Mouse (Mus musculus) mouse trophoblast stem cell (cell line): Measurements from ENCODE around the gene Cyp1a1.

Experiments used
- in situ Hi-C, 2 experiments: fragments of 300-500 bp; cut with MseI, MboI; formaldehyde crosslinking; loops; 2 replicates in 1 of 2; 3 replicates in 1 of 2; pipeline ENCODE4 v1.15.1; 2025

The Cyp1a1 gene

DNA sequence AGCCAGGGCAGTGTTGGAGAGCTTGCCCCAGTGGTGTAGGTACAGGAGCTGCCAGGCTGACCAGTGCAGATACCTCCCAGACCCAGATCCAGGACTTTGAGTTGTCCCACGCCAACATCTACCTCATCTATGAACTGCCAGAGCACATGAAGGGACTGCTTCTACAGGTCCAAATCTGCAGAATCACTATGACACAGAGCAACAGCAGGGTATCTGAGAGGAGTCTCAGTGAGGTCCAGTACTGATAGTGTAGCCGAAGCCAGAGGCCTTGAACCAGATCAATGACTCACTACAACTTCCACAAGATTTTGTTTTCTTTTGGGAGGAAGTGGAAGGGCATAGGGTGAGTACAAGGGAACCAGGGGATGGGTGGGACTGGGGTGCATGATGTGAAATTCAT lies at the start of gene Cyp1a1:
Gene Cyp1a1 (plus strand): TSS at position 178 of the 400 bp plus-strand sequence.
- in situ Hi-C loops, result no loop called here

DNA sequence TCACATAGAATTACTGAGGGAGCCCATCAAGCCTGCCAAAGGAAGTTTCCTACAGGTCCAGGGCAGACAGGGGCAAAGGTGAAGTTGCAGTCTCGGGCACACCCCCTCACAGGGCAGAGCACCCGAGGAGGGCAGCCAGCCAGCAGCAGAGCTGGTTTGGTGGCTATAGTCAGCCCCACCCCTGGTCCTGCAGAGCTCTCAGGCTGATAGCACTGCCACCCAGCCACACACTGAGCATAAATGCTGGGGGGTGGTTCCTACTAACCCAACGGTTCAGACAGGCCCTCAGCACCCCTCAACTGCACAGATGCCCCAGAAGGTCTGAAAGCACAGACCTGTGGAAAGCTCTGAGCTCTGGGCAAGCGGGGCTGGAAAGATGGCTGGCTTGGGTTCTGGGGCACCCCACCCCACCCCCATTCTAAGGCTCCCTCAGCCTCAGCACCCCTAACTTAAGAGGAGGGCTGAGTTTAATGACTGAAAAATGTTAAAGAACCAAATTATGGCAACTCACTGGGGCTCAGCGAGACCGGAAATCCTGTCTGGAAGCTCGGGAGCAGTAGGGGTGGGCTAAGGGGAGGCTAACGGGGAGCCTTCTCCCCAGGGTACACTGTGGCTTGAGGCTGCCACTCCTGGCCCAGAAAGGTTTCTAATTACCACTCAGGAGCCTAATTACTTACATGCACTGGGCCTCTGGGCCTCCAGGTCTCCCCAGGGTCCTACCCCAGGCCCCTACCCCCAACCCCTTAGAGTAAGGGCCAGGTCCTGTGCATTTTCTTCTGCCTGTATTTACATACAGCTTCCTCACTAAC lies 48.9 kb upstream of the Cyp1a1 start:
- in situ Hi-C loops, result no loop called here

DNA sequence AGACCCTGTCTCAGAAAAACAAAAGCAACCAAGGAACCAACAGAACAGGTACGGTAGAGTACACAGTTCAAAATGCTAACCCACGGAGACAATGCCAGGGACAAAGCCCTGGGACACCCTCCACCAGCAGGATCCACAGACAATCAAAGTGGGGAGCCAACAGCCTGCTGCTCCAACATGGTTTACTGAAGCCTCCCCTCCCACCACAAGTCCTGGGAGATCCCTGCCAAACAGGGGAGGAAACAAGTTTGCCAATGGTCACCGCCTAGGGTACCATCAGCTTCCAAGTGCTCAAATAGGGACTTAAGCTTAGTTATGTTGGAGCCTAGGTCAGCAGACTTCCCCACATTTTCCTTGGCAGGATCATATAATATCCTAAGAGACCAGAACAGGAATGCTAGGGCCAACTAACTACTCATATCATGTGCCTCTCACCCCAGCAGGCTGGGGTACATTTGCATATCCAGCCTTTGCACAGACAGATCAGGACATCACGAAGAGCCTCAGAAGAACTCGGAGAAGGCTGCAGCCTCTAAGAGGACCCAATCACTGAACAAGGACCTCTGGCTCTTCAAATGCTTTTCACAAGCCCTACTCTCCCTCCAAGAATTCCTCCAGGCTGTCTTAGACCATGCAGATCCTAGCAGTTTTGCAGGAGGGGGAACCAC lies 47.9 kb upstream of the Cyp1a1 start:
- in situ Hi-C loops, result no loop called here

DNA sequence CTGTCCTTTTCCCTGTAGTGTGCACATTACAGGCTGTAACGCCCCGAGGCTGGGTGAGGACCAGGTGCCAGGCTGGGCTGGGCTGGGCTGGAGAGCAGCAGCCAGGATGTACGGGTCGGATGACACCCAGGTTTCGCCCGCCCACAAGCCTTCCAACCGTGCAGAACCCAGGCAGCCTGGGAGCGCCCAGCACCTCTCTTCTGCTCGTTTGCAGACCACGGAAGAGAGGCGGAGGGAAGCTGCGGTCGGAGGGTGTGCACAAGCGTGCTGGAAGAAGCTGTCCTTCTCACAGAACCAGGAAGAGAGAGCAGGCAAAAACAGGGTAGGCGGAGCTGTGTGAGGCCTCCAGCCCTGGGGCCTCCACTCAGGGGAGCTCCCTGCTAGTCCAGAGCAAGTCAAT lies 47.3 kb upstream of the Cyp1a1 start:
- in situ Hi-C loops, result no loop called here

DNA sequence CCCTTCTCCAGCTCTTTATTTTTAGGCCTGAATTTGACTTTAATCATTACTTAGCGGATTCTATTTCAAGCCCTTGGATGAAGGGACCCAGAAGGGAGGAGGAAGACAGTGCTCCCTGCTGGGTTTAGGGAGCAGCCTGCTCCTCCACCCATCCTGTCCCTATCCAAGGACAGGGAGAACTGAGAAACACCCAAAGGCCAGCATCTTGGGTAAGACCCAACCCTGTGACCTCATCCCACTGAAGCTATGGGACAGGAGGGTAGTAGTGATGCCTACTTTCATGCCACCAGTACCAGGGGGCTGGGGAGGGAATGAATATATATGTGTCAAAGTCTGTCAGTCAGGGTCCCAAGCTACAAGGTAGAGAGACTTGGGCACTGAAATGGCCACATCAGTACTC lies 46.7 kb upstream of the Cyp1a1 start:
- in situ Hi-C loops, result no loop called here

DNA sequence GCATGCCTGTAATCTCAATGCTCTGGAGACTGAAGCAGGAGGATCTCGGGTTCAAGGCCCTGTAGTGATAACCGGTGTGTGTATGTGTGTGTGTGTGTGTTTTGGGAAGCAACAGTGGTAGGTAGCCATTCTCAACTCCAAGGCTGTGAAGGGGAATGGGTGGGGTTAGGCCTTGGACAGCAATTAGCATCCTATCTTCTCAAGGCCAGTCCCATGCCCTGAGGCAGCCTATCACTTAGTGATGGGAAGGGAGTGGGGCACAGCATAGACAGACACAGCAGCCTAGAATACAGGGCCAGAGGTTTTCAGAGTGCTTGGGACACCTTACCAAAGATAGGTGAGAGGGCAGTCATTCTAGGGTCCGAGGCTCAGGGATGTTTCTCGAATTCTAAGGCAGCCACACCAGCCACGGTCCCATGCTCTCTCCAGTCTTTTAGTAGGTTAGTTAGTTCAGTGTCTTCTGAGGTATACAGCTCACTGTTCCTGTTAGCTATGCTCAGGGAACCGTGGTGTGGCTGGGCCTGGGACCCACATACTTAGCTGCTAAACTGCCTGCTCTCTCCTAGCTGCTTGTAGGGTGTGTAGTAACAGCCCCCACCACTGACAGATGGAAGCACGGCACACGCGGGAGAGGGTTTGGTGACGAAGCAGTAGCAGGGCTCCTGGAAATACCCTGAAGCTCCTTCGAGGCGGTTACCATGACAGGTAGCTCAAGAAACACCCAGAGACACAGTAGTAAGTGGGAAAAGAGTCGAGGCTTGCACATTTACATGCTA lies 45.8 kb upstream of the Cyp1a1 start:
- in situ Hi-C loops, result no loop called here

DNA sequence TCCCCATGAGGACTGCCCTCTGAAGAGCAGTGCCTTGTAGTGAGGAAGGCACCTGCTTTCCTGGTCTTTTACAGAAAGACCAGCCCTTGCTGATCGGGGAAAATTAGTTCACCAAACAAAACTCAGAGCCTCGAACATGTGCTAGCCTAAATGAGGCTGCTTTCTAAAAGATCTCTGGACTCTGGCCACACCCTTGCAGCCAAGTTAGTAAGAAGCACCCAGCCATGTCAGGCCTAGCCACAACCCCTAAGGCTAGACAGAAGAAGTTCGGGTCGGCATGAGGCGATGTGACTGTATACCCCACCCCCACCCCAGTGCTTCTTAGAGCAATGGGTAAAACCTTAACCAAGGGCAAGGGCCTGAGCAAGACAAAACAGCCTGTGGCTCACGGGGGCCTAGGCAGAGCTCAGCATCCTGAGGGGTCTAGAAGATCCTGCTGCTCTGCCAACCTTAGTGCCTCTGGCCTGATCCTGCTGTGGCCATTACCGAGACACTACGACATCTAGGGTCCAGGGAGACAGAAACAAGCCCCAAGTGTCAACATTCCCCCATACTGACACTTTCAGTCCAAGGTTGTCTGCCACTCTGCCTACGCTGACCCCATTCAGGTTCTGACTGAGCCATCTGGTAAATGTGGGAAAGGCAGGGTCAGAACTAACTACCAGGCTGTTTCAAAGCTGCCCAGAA lies 44.4 kb upstream of the Cyp1a1 start:
- in situ Hi-C loops, result no loop called here

DNA sequence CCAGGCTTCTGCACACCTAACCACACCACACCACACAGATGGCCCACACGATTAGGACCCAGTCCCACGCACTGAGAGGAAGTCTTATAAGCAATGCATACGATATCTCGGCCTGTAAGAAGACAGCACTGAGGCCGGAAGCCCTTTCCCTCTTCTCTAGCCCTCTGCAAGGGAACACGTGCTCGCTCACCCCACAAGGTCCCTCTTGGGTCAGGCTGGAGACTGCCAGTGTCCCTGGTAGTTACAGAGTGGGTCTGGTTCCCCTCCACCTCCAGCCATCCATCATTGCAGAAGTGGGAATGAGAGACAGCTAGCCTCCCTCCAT lies 43.9 kb upstream of the Cyp1a1 start:
- in situ Hi-C loops, result no loop called here

DNA sequence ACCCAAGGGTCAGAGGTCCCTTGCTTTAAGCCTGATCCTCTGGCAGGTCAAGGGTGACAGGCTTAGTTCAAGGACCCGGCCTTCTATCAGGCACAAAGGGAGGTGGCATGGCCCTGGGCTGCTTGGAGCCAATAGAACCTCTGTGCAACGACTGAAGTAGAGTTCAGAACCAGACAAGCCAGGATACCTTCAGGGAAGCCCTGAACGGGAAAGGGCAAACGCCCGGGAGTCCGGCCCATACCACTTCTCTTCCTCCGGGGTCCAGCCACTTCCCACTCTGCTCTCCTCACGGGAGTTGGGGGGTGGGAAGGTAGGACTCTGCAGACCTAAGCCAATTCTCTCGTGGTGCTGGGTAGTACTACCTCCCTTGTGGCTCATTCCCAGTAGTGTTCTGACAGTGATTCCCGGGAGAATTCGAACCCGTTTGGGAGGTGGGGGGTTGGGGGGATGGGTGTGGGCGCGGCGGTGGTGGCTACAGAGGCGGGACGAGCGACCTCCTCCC lies 43.2 kb upstream of the Cyp1a1 start:
- in situ Hi-C loops, result no loop called here

DNA sequence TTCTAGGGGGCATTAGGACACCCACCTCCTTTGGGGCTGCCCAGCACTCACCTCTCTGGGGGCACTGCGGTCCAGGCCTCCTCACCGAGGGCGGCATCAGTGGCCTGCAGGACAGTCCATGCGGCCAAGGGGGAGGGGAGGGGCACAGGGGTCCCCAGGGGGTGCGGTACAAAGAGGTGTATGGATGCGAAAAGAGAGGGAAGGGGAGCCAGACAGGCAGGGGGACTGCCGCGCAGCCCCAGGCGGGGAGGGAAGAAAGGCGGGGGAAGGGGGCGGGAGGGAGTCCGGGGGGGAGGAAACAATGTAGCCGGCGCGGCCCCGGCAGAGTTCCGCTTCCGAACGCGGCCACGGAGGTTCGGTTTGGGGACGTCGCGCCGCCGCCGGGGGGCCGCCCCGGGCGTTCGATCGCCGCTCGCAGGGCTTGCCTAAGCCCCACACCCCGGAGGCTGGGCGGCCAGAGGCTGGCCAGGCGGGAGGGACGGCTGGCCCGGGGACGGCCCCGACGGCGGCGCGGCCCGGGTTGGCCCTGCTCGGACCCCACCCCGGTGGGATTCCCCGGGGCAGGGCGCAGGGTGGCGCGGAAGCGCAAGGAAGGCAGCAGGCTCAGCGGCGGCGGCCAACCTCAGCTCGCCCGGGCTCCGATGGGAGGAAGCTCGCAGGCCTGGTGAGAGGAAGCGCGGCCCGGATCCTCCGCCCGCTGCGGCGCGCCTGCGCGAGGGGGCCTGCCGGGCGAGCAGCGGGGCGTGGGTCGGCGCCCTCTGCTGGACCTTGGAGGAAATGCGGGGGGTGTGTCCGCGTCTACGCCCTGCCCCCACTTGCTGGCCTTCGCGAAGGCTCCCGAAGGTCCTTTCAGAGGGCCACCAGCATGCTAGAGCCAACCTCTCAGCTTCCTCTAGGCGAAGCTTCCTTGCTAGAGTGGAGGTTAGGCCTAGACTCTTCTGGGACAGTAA lies 42.5 kb upstream of the Cyp1a1 start:
- in situ Hi-C loops, result no loop called here

DNA sequence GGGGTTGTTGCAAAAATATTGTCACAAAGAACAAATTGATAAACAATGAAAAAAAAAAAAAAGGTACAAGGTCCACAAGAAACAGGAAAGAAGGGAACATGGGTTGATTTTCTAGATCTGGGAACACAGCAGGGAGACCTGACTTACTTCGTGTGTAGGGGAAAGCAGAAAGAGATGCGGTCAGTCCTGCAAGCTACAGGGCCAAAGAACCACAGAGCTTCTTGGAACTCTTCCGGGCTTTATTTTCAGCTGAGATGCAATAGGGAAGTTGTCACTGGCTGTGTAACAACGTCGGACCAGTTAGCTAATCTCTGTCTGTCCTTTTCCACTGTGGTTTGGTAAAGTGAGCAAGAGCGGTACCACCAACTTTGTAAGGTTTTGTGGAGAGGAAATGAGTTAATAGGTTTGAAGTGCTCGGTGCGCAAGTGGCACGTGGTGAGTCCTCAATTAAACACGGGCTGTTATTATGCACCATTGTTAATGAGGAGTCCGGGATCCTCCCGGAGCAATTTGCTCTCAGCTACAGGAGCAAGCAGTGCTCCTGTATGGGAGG lies 41.1 kb upstream of the Cyp1a1 start:
- in situ Hi-C loops, result no loop called here

DNA sequence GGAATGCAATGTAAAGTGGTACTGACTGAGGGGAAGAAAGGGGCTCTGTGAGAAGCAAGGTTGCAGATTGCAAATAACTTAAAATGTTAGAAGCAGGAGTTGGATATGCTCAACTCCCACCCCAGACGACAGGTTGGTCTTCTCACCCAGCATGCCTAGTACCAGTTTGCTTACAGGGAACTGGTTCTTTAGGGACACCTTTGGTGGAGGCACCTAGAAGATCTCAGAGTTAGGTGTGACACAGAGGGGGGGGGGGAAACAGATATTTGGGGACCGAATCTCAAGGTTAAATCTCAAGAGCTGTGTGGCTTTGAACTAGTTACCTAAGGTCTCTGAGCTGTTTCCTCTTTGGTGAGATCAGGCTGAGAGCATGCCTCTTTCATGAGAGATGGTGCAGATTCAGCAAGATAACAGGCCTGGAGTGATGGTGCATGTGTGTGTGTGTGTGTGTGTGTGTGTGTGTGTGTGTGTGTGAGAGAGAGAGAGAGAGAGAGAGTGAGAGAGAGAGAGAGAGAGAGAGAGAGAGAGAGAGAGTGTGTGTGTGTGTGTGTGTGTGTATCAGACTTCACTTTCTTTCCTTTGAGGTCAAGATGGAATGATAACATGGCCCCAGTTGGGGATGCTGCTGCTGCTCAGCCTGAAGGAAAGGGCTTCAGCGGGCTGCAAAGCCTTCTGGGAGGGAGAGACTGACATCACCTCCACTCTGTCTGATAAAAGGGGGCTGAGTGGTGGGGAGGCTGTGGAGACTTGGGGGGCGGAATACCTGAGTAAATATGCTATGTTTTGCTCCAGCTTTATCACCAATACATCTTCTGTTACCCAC lies 40.2 kb upstream of the Cyp1a1 start:
- in situ Hi-C loops, result no loop called here

DNA sequence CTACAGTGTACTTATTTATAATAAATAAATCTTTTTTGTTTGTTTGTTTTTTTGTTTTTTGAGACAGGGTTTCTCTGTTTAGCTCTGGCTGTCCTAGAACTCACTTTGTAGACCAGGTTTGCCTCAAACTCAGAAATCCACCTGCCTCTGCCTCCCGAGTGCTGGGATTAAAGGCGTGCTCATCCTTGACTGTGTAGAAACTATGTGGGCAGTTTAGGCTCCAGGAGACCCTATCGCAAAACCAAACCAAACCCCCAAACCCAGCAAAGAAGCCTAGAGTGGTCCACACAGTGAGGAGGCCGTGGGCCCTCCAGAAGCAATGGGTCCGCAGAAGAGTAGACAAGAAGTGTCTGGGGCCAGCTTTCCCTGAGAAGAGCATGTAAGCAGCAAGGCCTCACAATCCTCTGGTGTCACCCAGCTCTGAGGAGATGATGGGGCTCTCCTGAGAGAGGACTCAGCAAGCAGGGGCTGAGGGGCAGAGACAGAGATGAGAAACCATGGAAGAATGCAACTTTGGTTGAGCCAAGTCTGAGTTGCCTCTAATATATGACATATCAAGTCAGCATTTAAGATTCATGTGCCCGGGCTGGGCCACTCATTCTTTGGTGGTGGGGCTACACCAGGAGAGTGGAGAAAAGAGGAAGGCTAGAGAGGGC lies 37.5 kb upstream of the Cyp1a1 start:
- in situ Hi-C loops, result loop anchor here (10.0 kb wide), 2 partner anchors 105 to 115 kb away; partner anchors contain the start of gene Fam219b (in 1 of the 2)

DNA sequence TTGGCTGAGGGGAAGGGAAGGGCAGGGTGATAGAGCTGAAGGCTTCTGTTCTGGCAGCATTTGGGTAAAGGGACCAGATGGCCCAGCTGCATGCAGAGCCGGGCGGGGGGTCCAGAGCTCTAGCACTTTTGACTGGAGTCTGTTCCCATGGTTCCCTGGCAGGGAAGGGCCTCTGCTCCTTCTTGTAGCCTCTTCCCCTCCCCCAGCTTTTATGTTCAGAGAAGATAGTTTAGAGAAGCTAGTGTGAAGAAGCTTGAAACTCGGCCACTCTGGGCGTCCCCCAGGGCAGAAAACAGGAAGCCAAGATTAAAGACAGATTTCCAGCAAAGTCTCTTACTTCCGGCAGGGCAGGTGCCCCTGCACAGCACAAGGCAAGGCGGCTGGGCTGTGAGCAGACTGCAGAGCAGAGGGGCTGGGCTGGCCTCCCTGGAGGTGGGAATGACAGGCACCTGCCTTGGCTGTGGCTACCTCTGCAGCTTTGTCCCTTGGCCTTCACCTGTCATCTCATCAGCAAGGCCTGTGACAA lies 36.9 kb upstream of the Cyp1a1 start:
- in situ Hi-C loops, result loop anchor here (10.0 kb wide), 2 partner anchors 106 to 116 kb away; partner anchors contain the start of gene Fam219b (in 1 of the 2)

DNA sequence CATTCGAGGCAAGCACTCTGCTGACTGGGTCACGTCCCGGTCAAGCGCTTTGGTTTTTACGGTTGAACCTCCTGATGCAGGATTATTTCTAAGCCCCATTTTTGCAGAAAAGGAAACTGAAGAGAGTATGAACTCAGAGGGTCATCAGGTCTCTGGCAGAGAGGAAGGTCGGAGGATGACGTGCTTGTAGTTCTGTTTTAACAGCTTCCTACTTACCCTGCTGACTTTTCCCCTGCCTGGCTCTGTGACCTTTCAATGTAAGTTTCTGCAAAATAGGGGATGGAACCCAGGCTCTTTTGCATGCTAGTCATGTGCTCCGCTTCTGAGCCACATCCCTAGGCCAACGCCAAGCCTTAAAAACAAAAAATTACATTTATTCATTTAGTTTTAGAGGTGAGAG lies 35.4 kb upstream of the Cyp1a1 start:
- in situ Hi-C loops, result loop anchor here (10.0 kb wide), 2 partner anchors 108 to 118 kb away; partner anchors contain the start of gene Fam219b (in 1 of the 2)

DNA sequence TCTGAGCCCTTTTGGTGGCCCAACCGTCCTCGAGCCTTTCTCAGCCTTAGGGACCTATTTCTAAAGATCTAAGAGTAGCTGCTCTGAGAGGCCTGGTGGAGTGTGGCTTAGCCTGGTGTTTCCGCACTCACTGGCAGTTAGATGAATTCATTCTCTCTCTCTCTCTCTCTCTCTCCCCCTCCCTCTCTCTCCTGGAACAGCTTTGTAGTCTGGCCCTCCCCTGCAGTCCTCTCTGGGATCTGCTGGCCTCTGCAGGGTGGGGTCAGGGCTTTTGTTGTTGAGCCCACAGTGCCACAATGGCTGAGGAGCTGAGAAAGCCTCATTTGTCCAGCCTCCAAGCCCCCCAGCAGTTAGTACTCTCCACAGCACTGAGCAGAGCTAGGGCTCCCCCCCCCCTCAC lies 34.9 kb upstream of the Cyp1a1 start:
- in situ Hi-C loops, result loop anchor here (10.0 kb wide), 2 partner anchors 108 to 118 kb away; partner anchors contain the start of gene Fam219b (in 1 of the 2)

DNA sequence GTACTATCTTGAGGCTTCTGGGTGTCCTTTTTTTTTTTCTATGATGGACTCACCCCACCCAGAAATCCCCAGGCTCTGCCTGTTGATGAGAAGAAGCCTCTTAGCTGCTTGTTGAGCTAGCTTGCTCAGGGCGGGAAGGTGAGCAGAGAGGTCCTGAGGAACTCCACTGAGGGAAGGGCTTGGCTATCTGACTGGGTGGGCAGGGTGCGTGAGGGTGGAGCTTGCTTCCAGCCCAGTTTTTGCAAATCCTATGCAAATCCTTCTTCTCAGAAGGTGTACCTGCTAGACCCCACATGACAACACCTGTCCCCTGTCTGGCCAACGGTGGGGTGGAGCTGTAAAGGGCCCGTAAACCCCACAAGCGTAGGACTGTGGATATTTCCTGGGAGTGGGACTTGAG lies 34.4 kb upstream of the Cyp1a1 start, which contains the start of gene Csk:
Gene Csk (minus strand): TSS at position 349 of the 400 bp plus-strand sequence.
- in situ Hi-C loops, result loop anchor here (10.0 kb wide), 2 partner anchors 108 to 118 kb away; partner anchors contain the start of gene Fam219b (in 1 of the 2)

DNA sequence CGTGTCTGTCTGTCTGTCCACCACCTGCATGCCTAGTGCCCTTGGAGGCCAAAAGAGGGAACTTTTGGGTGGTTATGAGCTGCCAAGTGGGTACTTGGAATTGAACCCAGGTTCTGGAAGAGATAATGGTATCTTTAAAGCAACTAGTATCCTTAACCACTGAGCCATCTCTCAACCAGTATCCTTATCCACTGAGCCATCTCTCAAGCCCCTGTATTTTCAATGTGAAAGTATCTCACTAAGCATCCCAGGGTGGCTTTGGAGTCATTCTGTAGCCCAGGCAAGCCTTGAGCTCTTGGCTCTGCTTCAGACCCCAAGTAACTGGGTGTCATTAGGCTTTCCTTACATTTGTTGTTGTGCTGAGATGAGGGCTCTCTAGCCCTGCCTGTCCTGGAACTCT lies 32.8 kb upstream of the Cyp1a1 start:
- in situ Hi-C loops, result loop anchor here (10.0 kb wide), 2 partner anchors 110 to 120 kb away; partner anchors contain the start of gene Fam219b (in 1 of the 2)
